12 mouse cellular contexts compared by ENCODE assay signal in the genomic region with DNA sequence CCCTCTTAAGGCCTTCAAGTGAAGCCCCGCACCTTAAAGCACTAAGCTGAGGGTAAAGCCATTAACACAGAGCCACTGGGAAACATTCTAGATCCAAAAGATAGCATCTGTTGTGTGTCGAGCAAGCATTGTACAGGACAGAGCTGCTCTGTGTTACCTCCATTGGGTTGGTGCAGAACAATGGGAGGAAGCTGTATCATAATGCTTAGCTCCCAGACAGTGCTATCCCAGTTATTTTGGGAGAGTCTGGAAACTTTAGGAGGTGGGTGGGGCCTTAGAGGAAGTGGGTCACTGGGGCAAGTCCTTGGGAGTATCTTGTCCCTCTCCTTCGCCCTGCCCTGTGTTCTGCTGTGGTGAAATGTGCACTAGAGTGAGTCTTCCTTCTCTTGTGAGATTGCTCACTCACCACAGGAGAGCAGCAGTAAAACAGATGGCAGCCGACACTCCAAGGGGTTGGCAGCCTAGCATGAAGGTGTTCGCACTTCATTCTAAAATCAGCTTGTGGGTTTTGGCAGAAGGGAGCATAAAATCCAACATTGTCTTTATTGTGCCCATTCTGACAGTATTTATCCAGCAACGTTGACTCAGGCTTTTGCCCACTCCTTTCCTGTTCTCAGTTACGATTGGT. TPM values are rescaled to one million over a fixed set of nuclear protein-coding genes. Genes with fewer than 3 reads are reported as not detected.
DNase-seq lines count a peak whose midpoint lies in the region; ATAC-seq lines count a peak whose summit lies in the region.
"Had no signal": no experiment of that assay in that cellular context is flagged by ENCODE, and none has a peak within 500 bp of the region (broad histone marks: within the 10 kb centered on the region; RNA-seq: fewer than 3 reads in every experiment).

No protein-coding gene starts in this region.

- H3K4me1 ChIP-seq in kidney, embryonic 15.5 days = no peaks in the 10 kb centered on the region

- no peaks in the 10 kb centered on the region for H3K9me3 ChIP-seq in kidney, embryonic 15.5 days (replicated peaks)
- H3K9me3 ChIP-seq: G1E had no signal

- H3K4me3 ChIP-seq in kidney, embryonic 15.5 days (replicated peaks) = no peak overlapping the region

- DNase-seq in cerebellum, postnatal 4 days (ENCODE audit: low spot score in 2 of 2) = no peak
- no peak for DNase-seq in kidney, adult 8-10 months
- peak; percentile 40 to 41 for DNase-seq in right cerebral cortex, adult 2 months (ENCODE audit: low spot score in 2 of 2)
- DNase-seq in right cerebral cortex, postnatal 4 days = no peak
- DNase-seq in gastrocnemius, adult 18-20 months (ENCODE audit: low spot score) = no peak
- DNase-seq in layer of hippocampus, postnatal 10 days (ENCODE audit: low spot score in 2 of 2) = no peak
- DNase-seq: adrenal gland, postnatal 14 days; heart, postnatal 36 days; kidney, postnatal 10 days had no signal

- H3K27me3 ChIP-seq in kidney, embryonic 15.5 days = no peaks in the 10 kb centered on the region

- 80% methylated on average over 7 of the region's 7 CpGs for WGBS in kidney, embryonic 15.5 days

- H3K9ac ChIP-seq in kidney, embryonic 15.5 days = no peak overlapping the region

- peak overlapping the region; percentile 51; the same call in 1 of the 2 replicates for H3K27ac ChIP-seq in kidney, embryonic 15.5 days

- H3K36me3 ChIP-seq in kidney, embryonic 15.5 days = peaks cover 67% of the 10 kb centered on the region

- ATAC-seq in cerebellum, adult (ENCODE audit: insufficient number of reproducible peaks, low FRiP score, low TSS enrichment) = peak; percentile 88
- ATAC-seq in kidney, embryonic 15.5 days (replicated peaks; ENCODE audit: low FRiP score) = peak; percentile 56

- no peak overlapping the region for H3K4me2 ChIP-seq in kidney, embryonic 15.5 days

RNA-seq across cellular contexts. Expression of gene Bora, which starts 13.1 kb away (rescaled TPM):
- polyA plus RNA-seq in kidney, embryonic 15.5 days (2015; fragmentation: Nextera tagmentation; extraction: Ambion mirVana) = 82.0 and 84.8 TPM in 2 replicates
- total RNA-seq in gastrocnemius, adult 18-20 months (2021) = under 1 TPM; 0.84 to 0.95 TPM
- 1 to 10 TPM; 4.0 to 5.0 TPM for total RNA-seq in layer of hippocampus, postnatal 10 days (2021)

RNA-seq across cellular contexts. Expression of gene Mzt1, which starts 13.1 kb away (rescaled TPM):
- polyA plus RNA-seq in kidney, embryonic 15.5 days (2015; fragmentation: Nextera tagmentation; extraction: Ambion mirVana) = 84.8 and 94.3 TPM in 2 replicates
- total RNA-seq in gastrocnemius, adult 18-20 months (2021) = 10 to 100 TPM; 33.8 to 35.5 TPM
- total RNA-seq in layer of hippocampus, postnatal 10 days (2021) = 10 to 100 TPM; 50.2 to 51.7 TPM

RNA-seq across cellular contexts. Expression of gene Pibf1, which starts 40.2 kb away (rescaled TPM):
- 18.5 and 20.7 TPM in 2 replicates for polyA plus RNA-seq in kidney, embryonic 15.5 days (2015; fragmentation: Nextera tagmentation; extraction: Ambion mirVana)
- 1 to 10 TPM; 8.3 to 9.0 TPM for total RNA-seq in gastrocnemius, adult 18-20 months (2021)
- total RNA-seq in layer of hippocampus, postnatal 10 days (2021) = 10 to 100 TPM; 12.7 to 15.4 TPM

RNA-seq across cellular contexts. Expression of gene Dis3, which starts 40.5 kb away (rescaled TPM):
- 29.6 and 31.5 TPM in 2 replicates for polyA plus RNA-seq in kidney, embryonic 15.5 days (2015; fragmentation: Nextera tagmentation; extraction: Ambion mirVana)
- total RNA-seq in gastrocnemius, adult 18-20 months (2021) = 10 to 100 TPM; 10.1 to 11.6 TPM
- total RNA-seq in layer of hippocampus, postnatal 10 days (2021) = 10 to 100 TPM; 28.1 to 29.5 TPM

Comparison
In these comparisons a context has a peak if more than half of its experiments do, and no peak if none do; other contexts are left out.
1. DNase-seq: peak in right cerebral cortex, adult 2 months (2 of 2); none in cerebellum, postnatal 4 days (0 of 2), kidney, adult 8-10 months (0 of 2), right cerebral cortex, postnatal 4 days (single experiment), gastrocnemius, adult 18-20 months (single experiment) and layer of hippocampus, postnatal 10 days (0 of 2).